Mouse (Mus musculus): Measurements from ENCODE around the gene Zrsr1.

DNA sequence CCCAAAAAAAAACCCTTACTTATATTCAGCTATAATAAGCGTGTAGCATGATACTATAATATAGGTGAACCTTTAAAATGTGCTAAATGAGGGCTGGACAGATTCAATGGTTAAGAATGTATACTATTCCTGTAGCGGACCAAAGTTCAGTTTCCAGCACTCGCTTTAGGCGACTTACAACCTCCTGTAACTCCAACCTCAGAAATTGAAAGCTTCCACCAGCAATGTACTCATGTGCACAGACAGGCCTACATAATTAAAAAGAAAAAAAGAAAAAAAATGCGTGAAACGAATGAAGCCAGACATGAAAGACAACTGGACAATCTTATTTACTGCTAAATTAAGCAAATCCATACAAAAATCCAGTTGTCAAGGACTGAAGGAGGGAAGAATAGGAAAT is 11.0 kb downstream of the Zrsr1 start:
- TF ChIP-seq GATA1 (IDR thresholded peaks at IDR 0.05; ENCODE audit: low read length), result no peak
- TF ChIP-seq TAL1 (IDR thresholded peaks at IDR 0.05; ENCODE audit: low read length), result no peak
